Mouse (Mus musculus) cerebral cortex, adult 2 months (tissue): ENCODE measurements around the gene Twsg1.

Experiments
- WGBS: fragments of 180-500 bp; shearing (Covaris S2); methylation state at CpG from one replicate; pipeline ENCODE4 v1.1.7; 2018; 5-methylcytosine and 5-hydroxymethylcytosine counted together

Gene Twsg1

GRCm38 (mm10) chr17:65885697-65886529, 65.1 kb downstream of the Twsg1 start, which contains the start of gene Ralbp1:
Gene Ralbp1 (minus strand): TSS chr17:65885798.
- WGBS: 3% methylated on average over 14 of the region's 14 CpGs

- WGBS: 0% methylated on average over 11 of the region's 11 CpGs
Observed at GRCm38 (mm10) chr17:65885398-65885696, 65.7 kb downstream of the Twsg1 start.

GRCm38 (mm10) chr17:65884691-65885397, 66.2 kb downstream of the Twsg1 start:
- under 1% methylated on average over 67 of the region's 67 CpGs for WGBS

GRCm38 (mm10) chr17:65884061-65884669, 66.9 kb downstream of the Twsg1 start:
- WGBS: under 1% methylated on average over 56 of the region's 56 CpGs

- 76% methylated on average over 6 of the region's 6 CpGs for WGBS
Observed at GRCm38 (mm10) chr17:65877026-65877425, 74.0 kb downstream of the Twsg1 start.

GRCm38 (mm10) chr17:65873834-65874233, 77.2 kb downstream of the Twsg1 start:
- 94% methylated on average over 11 of the region's 11 CpGs for WGBS

GRCm38 (mm10) chr17:65873156-65873555, 77.9 kb downstream of the Twsg1 start:
- 81% methylated on average over 4 of the region's 4 CpGs for WGBS

- 53% methylated on average over 6 of the region's 6 CpGs for WGBS
Observed at GRCm38 (mm10) chr17:65872652-65873051, 78.4 kb downstream of the Twsg1 start.

GRCm38 (mm10) chr17:65872051-65872450, 79.0 kb downstream of the Twsg1 start:
- 32% methylated on average over 6 of the region's 6 CpGs for WGBS
